Mouse (Mus musculus) E14TG2a.4 (cell line): ENCODE measurements around the gene Ttc28.

Source experiments
- CTCF ChIP-seq: conservative IDR thresholded peaks from 2 replicates; pipeline ENCODE4 v1.5.1; 2014; ENCODE audit warnings: low read length
- NANOG ChIP-seq: IDR thresholded peaks from 2 replicates; pipeline ENCODE4 v1.6.1; 2014; ENCODE audit warnings: borderline replicate concordance, low read length, mixed read lengths
- POU5F1 ChIP-seq: IDR thresholded peaks from 2 replicates; pipeline ENCODE4 v1.6.1; 2014; ENCODE audit warnings: low read length, borderline replicate concordance

DNA sequence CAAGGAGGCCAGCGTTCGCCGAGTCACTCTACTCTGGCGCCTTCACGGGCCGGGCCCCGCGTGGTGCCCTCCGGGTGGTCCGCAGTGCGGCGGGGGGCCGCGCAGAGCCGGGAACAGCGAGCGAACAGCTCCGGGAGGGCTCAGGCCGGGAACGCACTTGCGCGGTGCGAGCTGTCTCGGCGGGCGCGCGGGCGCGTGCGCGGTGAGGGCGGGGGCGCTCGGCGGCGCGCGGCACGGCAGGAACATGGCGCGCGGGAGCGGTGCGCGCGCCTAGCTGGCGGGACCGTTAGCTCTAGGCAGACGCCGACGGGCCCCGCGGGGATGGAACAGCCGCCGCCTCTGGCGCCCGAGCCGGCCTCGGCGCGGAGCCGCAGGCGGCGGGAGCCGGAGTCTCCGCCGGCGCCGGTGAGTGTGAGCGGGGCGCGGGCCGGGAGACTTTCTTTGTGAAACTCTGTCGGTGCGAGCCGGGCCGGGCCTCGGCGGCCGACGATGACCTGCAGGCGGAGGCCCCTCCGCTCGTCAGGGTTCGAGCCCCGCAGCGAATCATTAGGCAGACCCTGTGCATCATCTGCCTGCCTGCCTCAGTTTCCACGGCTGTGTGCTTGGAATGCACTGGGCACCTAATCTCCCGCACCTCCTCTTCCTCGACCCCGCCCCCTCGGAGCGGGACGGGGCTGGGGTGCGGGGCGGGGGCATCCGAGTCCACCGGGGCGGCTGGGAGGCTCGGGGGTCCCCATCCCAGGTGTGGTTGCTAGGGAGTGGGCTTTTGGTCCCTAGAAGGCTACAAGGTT lies at the start of gene Ttc28:
- TF ChIP-seq CTCF (no peak), POU5F1 (no peak), NANOG (no peak)
